Mouse (Mus musculus) forebrain, embryonic 12.5 days (tissue): Measurements from ENCODE around the gene Zcchc18. TPM values are rescaled to one million over a fixed set of nuclear protein-coding genes. Genes with fewer than 3 reads are reported as not detected.

Experiments used
- ATAC-seq: fragments of 200-750 bp; cut with Nextera tagmentation; 2 replicates; pipeline ENCODE4 v1.8.0; 2017; ENCODE audit warnings: moderate TSS enrichment; ENCODE audit not compliant: low FRiP score
- H3K27ac ChIP-seq: fragments of 300-500 bp; sonication (generic); 2 replicates; pipeline ENCODE4 v1.5.1; 2016; ENCODE audit warnings: mild to moderate bottlenecking
- H3K27me3 ChIP-seq: fragments of 300-500 bp; sonication (generic); 2 replicates; pipeline ENCODE4 v1.6.1; 2016; ENCODE audit warnings: mild to moderate bottlenecking
- H3K36me3 ChIP-seq: fragments of 300-500 bp; sonication (generic); replicated peaks from 2 replicates; pipeline ENCODE4 v1.6.1; 2016; ENCODE audit warnings: mild to moderate bottlenecking
- H3K4me1 ChIP-seq: fragments of 300-500 bp; sonication (generic); 2 replicates; pipeline ENCODE4 v1.6.1; 2016
- H3K4me2 ChIP-seq: fragments of 300-500 bp; sonication (generic); 2 replicates; pipeline ENCODE4 v1.6.1; 2016; ENCODE audit warnings: mild to moderate bottlenecking, moderate library complexity
- H3K4me3 ChIP-seq: fragments of 300-500 bp; sonication (generic); replicated peaks from 2 replicates; pipeline ENCODE4 v1.5.1; 2016; ENCODE audit warnings: mild to moderate bottlenecking
- H3K9ac ChIP-seq: fragments of 300-500 bp; sonication (generic); 2 replicates; pipeline ENCODE4 v1.6.1; 2016; ENCODE audit warnings: mild to moderate bottlenecking
- H3K9me3 ChIP-seq: fragments of 300-500 bp; sonication (generic); 2 replicates; pipeline ENCODE4 v1.6.1; 2016
- WGBS: fragments of 180-500 bp; shearing (Covaris S2); methylation state at CpG from one replicate; pipeline ENCODE4 v1.1.7; 2016; 5-methylcytosine and 5-hydroxymethylcytosine counted together
- polyA plus RNA-seq: library from polyadenylated mRNA; unstranded; fragments of >200 nt; fragmentation: Nextera tagmentation; extraction: Ambion mirVana; gene quantifications from 2 replicates; pipeline ENCODE4 v1.2.1, GENCODE M21; 2016

Gene Zcchc18
- polyA plus RNA-seq, 1 experiment from 2014 or later: 146 TPM

GRCm38 (mm10) chrX:136996256-136996655 is 3.3 kb downstream of the Zcchc18 start:
- no peak overlapping the region for H3K9ac ChIP-seq
- no peak overlapping the region for H3K4me2 ChIP-seq
- H3K9me3 ChIP-seq: no peaks in the 10 kb centered on the region
- WGBS: 86% methylated on average over 2 of the region's 2 CpGs
- no peaks in the 10 kb centered on the region for H3K36me3 ChIP-seq
- H3K27me3 ChIP-seq: peaks cover 15% of the 10 kb centered on the region; the same call in 1 of the 2 replicates
- no peak overlapping the region for H3K4me3 ChIP-seq
- H3K4me1 ChIP-seq: peaks cover 6% of the 10 kb centered on the region; the same call in 1 of the 2 replicates
- no peak for ATAC-seq
- H3K27ac ChIP-seq: no peak overlapping the region

GRCm38 (mm10) chrX:137015099-137015709 is 22.2 kb downstream of the Zcchc18 start:
- Histone ChIP-seq H3K27ac (no peak overlapping the region), H3K4me1 (no peaks in the 10 kb centered on the region), H3K36me3 (no peaks in the 10 kb centered on the region), H3K4me2 (no peak overlapping the region), H3K27me3 (no peaks in the 10 kb centered on the region), H3K9me3 (no peaks in the 10 kb centered on the region), H3K9ac (no peak overlapping the region), H3K4me3 (no peak overlapping the region)
- no peak; the same call in 1 of the 2 replicates for ATAC-seq
- 56% methylated on average over 6 of the region's 6 CpGs for WGBS

GRCm38 (mm10) chrX:137017668-137018067 is 24.7 kb downstream of the Zcchc18 start:
- 73% methylated on average over 1 of the region's 1 CpGs for WGBS
- no peaks in the 10 kb centered on the region for H3K27me3 ChIP-seq
- ATAC-seq: no peak

GRCm38 (mm10) chrX:137019310-137019709 is 26.4 kb downstream of the Zcchc18 start:
- no peak for ATAC-seq
- no peak overlapping the region for H3K9ac ChIP-seq

More at GRCm38 (mm10) chrX:137017668-137018067, 24.7 kb downstream of the Zcchc18 start:
- H3K4me1 ChIP-seq: no peaks in the 10 kb centered on the region
- no peak overlapping the region for H3K27ac ChIP-seq
- H3K9ac ChIP-seq: no peak overlapping the region
- H3K9me3 ChIP-seq: no peaks in the 10 kb centered on the region
- H3K4me2 ChIP-seq: no peak overlapping the region
- H3K4me3 ChIP-seq: no peak overlapping the region
- H3K36me3 ChIP-seq: no peaks in the 10 kb centered on the region

GRCm38 (mm10) chrX:137030916-137031315 is 38.0 kb downstream of the Zcchc18 start:
- Histone ChIP-seq H3K36me3 (no peaks in the 10 kb centered on the region), H3K4me2 (no peak overlapping the region), H3K4me1 (no peaks in the 10 kb centered on the region), H3K4me3 (no peak overlapping the region), H3K9ac (no peak overlapping the region), H3K9me3 (no peaks in the 10 kb centered on the region), H3K27ac (no peak overlapping the region), H3K27me3 (no peaks in the 10 kb centered on the region)
- ATAC-seq: no peak
- 93% methylated on average over 8 of the region's 8 CpGs for WGBS

More at GRCm38 (mm10) chrX:137019310-137019709, 26.4 kb downstream of the Zcchc18 start:
- no peaks in the 10 kb centered on the region for H3K4me1 ChIP-seq
- H3K4me2 ChIP-seq: no peak overlapping the region
- H3K4me3 ChIP-seq: no peak overlapping the region
- H3K36me3 ChIP-seq: no peaks in the 10 kb centered on the region
- H3K9me3 ChIP-seq: no peaks in the 10 kb centered on the region
- H3K27me3 ChIP-seq: no peaks in the 10 kb centered on the region
- H3K27ac ChIP-seq: no peak overlapping the region
- 43% methylated on average over 1 of the region's 1 CpGs for WGBS

- 94% methylated on average over 5 of the region's 5 CpGs for WGBS
- Histone ChIP-seq H3K27ac (no peak overlapping the region), H3K9me3 (no peaks in the 10 kb centered on the region), H3K9ac (no peak overlapping the region), H3K27me3 (no peaks in the 10 kb centered on the region), H3K36me3 (no peaks in the 10 kb centered on the region), H3K4me3 (no peak overlapping the region), H3K4me2 (no peak overlapping the region), H3K4me1 (peaks cover under 1% of the 10 kb centered on the region; the same call in 1 of the 2 replicates)
- no peak for ATAC-seq
Measured at GRCm38 (mm10) chrX:137031726-137032125, 38.8 kb downstream of the Zcchc18 start.

GRCm38 (mm10) chrX:137034322-137034721 is 41.4 kb downstream of the Zcchc18 start:
- H3K4me3 ChIP-seq: no peak overlapping the region
- no peak for ATAC-seq
- WGBS: 72% methylated on average over 4 of the region's 4 CpGs
- no peak overlapping the region for H3K27ac ChIP-seq
- peaks cover 6% of the 10 kb centered on the region for H3K4me1 ChIP-seq
- no peak overlapping the region for H3K9ac ChIP-seq
- no peaks in the 10 kb centered on the region for H3K36me3 ChIP-seq
- no peak overlapping the region for H3K4me2 ChIP-seq
- no peaks in the 10 kb centered on the region for H3K27me3 ChIP-seq
- no peaks in the 10 kb centered on the region for H3K9me3 ChIP-seq

GRCm38 (mm10) chrX:137037470-137037999 is 44.6 kb downstream of the Zcchc18 start:
- H3K4me1 ChIP-seq: peaks cover 6% of the 10 kb centered on the region
- peak overlapping the region; percentile 81; the same call in 1 of the 2 replicates for H3K27ac ChIP-seq
- H3K9ac ChIP-seq: peak overlapping the region; percentile 51
- ATAC-seq: no peak
- H3K36me3 ChIP-seq: no peaks in the 10 kb centered on the region
- WGBS: 25% methylated on average over 11 of the region's 12 CpGs
- H3K4me3 ChIP-seq: peak overlapping the region; percentile 50
- H3K9me3 ChIP-seq: no peaks in the 10 kb centered on the region
- peak overlapping the region; percentile 57 for H3K4me2 ChIP-seq
- H3K27me3 ChIP-seq: no peaks in the 10 kb centered on the region

GRCm38 (mm10) chrX:137038000-137038483 is 45.1 kb downstream of the Zcchc18 start, which contains the start of gene Slc25a53:
Slc25a53 (minus strand) TSS chrX:137038302.
- ATAC-seq: peak; percentile 94
- Histone ChIP-seq H3K4me2 (peak within 1 kb of the TSS; percentile 57), H3K36me3 (no peaks in the 10 kb centered on the region), H3K9ac (peak within 1 kb of the TSS; percentile 51), H3K4me1 (peaks cover 6% of the 10 kb centered on the region), H3K27me3 (no peaks in the 10 kb centered on the region), H3K27ac (peak within 1 kb of the TSS; percentile 81; the same call in 1 of the 2 replicates), H3K9me3 (no peaks in the 10 kb centered on the region), H3K4me3 (peak within 1 kb of the TSS; percentile 50)
- WGBS: 21% methylated on average over 31 of the region's 31 CpGs

- Histone ChIP-seq H3K9ac (no peak overlapping the region), H3K4me1 (peaks cover 6% of the 10 kb centered on the region), H3K27me3 (no peaks in the 10 kb centered on the region), H3K4me3 (peak overlapping the region; percentile 50), H3K27ac (no peak overlapping the region), H3K9me3 (no peaks in the 10 kb centered on the region), H3K4me2 (peak overlapping the region; percentile 57), H3K36me3 (no peaks in the 10 kb centered on the region)
- 49% methylated on average over 7 of the region's 7 CpGs for WGBS
- ATAC-seq: no peak
Measured at GRCm38 (mm10) chrX:137038502-137038901, 45.5 kb downstream of the Zcchc18 start.
